Mouse (Mus musculus) hindbrain, embryonic 13.5 days (tissue): Measurements from ENCODE around the gene Nme6. TPM values are rescaled to one million over a fixed set of nuclear protein-coding genes. Genes with fewer than 3 reads are reported as not detected.
"Not testable (repeated sequence)": the region's sequence is repeated elsewhere in the genome, so short reads cannot be mapped to it uniquely, and the experiment has no call there.

ENCODE experiments used
- ATAC-seq: fragments of 200-750 bp; cut with Nextera tagmentation; 2 replicates; pipeline ENCODE4 v1.8.0; 2017; ENCODE audit warnings: moderate TSS enrichment; ENCODE audit not compliant: low FRiP score
- H3K27ac ChIP-seq: fragments of 300-500 bp; sonication (generic); 2 replicates; pipeline ENCODE4 v1.5.1; 2015; ENCODE audit warnings: inconsistent platforms, mild to moderate bottlenecking, moderate library complexity
- H3K27me3 ChIP-seq: fragments of 300-500 bp; sonication (generic); 2 replicates; pipeline ENCODE4 v1.6.1; 2015; ENCODE audit warnings: mild to moderate bottlenecking, inconsistent platforms
- H3K36me3 ChIP-seq: fragments of 300-500 bp; sonication (generic); 2 replicates; pipeline ENCODE4 v1.6.1; 2015; ENCODE audit warnings: mild to moderate bottlenecking, inconsistent platforms
- H3K4me1 ChIP-seq: fragments of 300-500 bp; sonication (generic); replicated peaks from 2 replicates; pipeline ENCODE4 v1.6.1; 2015; ENCODE audit warnings: inconsistent platforms
- H3K4me2 ChIP-seq: fragments of 300-500 bp; sonication (generic); 2 replicates; pipeline ENCODE4 v1.6.1; 2015; ENCODE audit warnings: inconsistent platforms, mild to moderate bottlenecking, moderate library complexity
- H3K4me3 ChIP-seq: fragments of 300-500 bp; sonication (generic); 2 replicates; pipeline ENCODE4 v1.5.1; 2015; ENCODE audit warnings: mild to moderate bottlenecking, inconsistent platforms
- H3K9ac ChIP-seq: fragments of 300-500 bp; sonication (generic); 2 replicates; pipeline ENCODE4 v1.6.1; 2015; ENCODE audit warnings: mild to moderate bottlenecking, inconsistent platforms
- H3K9me3 ChIP-seq: fragments of 300-500 bp; sonication (generic); 2 replicates; pipeline ENCODE4 v1.6.1; 2016; ENCODE audit warnings: inconsistent platforms
- WGBS: fragments of 180-500 bp; shearing (Covaris S2); methylation state at CpG from one replicate; pipeline ENCODE4 v1.1.7; 2015; 5-methylcytosine and 5-hydroxymethylcytosine counted together
- polyA plus RNA-seq: library from polyadenylated mRNA; unstranded; fragments of >200 nt; fragmentation: Nextera tagmentation; extraction: Ambion mirVana; gene quantifications from 2 replicates; pipeline ENCODE4 v1.2.1, GENCODE M21; 2015

The Nme6 gene
- 65.7 and 69.1 TPM in 2 replicates for polyA plus RNA-seq

GRCm38 (mm10) chr9:109832391-109833087 lies at the start of gene Nme6:
Nme6 (plus strand) TSS chr9:109832749.
- no peaks in the 10 kb centered on the region for H3K27me3 ChIP-seq
- H3K4me1 ChIP-seq = peaks cover 15% of the 10 kb centered on the region
- no peaks in the 10 kb centered on the region for H3K9me3 ChIP-seq
- H3K4me3 ChIP-seq = peak within 1 kb of the TSS; percentile 66
- peaks cover 40% of the 10 kb centered on the region for H3K36me3 ChIP-seq
- peak within 1 kb of the TSS; percentile 88 for H3K27ac ChIP-seq
- H3K9ac ChIP-seq = peak within 1 kb of the TSS; percentile 71
- peak; percentile 96 for ATAC-seq
- H3K4me2 ChIP-seq = peak within 1 kb of the TSS; percentile 83
- WGBS = 0% methylated on average over 32 of the region's 32 CpGs

- 93% methylated on average over 4 of the region's 4 CpGs for WGBS
- not testable (repeated sequence) for H3K27me3 ChIP-seq, H3K4me3 ChIP-seq, H3K36me3 ChIP-seq, ATAC-seq, H3K27ac ChIP-seq, H3K9ac ChIP-seq, H3K4me1 ChIP-seq, H3K4me2 ChIP-seq, H3K9me3 ChIP-seq
Measured at GRCm38 (mm10) chr9:109790570-109790969, 42.0 kb upstream of the Nme6 start, which contains the start of gene Fbxw27. Fbxw27 (minus strand) TSS chr9:109790670.

GRCm38 (mm10) chr9:109795221-109795620 lies 37.3 kb upstream of the Nme6 start:
- Histone ChIP-seq H3K4me1 (no peaks in the 10 kb centered on the region), H3K9me3 (no peaks in the 10 kb centered on the region), H3K27me3 (no peaks in the 10 kb centered on the region), H3K4me3 (no peak overlapping the region), H3K4me2 (no peak overlapping the region), H3K36me3 (no peaks in the 10 kb centered on the region), H3K9ac (no peak overlapping the region), H3K27ac (no peak overlapping the region)
- ATAC-seq = no peak
- WGBS = 79% methylated on average over 2 of the region's 2 CpGs

GRCm38 (mm10) chr9:109795811-109796210 lies 36.7 kb upstream of the Nme6 start:
- no peak overlapping the region for H3K4me2 ChIP-seq
- no peaks in the 10 kb centered on the region for H3K27me3 ChIP-seq
- H3K4me1 ChIP-seq = no peaks in the 10 kb centered on the region
- H3K4me3 ChIP-seq = no peak overlapping the region
- WGBS = 69% methylated on average over 2 of the region's 2 CpGs
- H3K9ac ChIP-seq = no peak overlapping the region
- H3K36me3 ChIP-seq = no peaks in the 10 kb centered on the region
- ATAC-seq = no peak
- H3K9me3 ChIP-seq = no peaks in the 10 kb centered on the region
- no peak overlapping the region for H3K27ac ChIP-seq

GRCm38 (mm10) chr9:109798051-109798450 lies 34.5 kb upstream of the Nme6 start:
- Histone ChIP-seq H3K9ac (no peak overlapping the region), H3K27ac (no peak overlapping the region), H3K36me3 (no peaks in the 10 kb centered on the region), H3K4me1 (no peaks in the 10 kb centered on the region), H3K4me2 (no peak overlapping the region), H3K9me3 (no peaks in the 10 kb centered on the region), H3K4me3 (no peak overlapping the region), H3K27me3 (no peaks in the 10 kb centered on the region)
- 88% methylated on average over 1 of the region's 1 CpGs for WGBS
- ATAC-seq = no peak

- H3K4me1 ChIP-seq, H3K27me3 ChIP-seq, H3K4me2 ChIP-seq, H3K36me3 ChIP-seq, H3K27ac ChIP-seq, H3K4me3 ChIP-seq, ATAC-seq, H3K9ac ChIP-seq, H3K9me3 ChIP-seq: not testable (repeated sequence)
- 82% methylated on average over 2 of the region's 2 CpGs for WGBS
Measured at GRCm38 (mm10) chr9:109805596-109805995, 27.0 kb upstream of the Nme6 start.

GRCm38 (mm10) chr9:109806260-109806659 lies 26.3 kb upstream of the Nme6 start:
- H3K4me1 ChIP-seq = no peaks in the 10 kb centered on the region
- H3K27me3 ChIP-seq = no peaks in the 10 kb centered on the region
- ATAC-seq = no peak
- no peak overlapping the region for H3K9ac ChIP-seq
- 61% methylated on average over 1 of the region's 1 CpGs for WGBS
- no peaks in the 10 kb centered on the region for H3K9me3 ChIP-seq
- H3K27ac ChIP-seq = no peak overlapping the region
- H3K4me3 ChIP-seq = no peak overlapping the region
- no peaks in the 10 kb centered on the region for H3K36me3 ChIP-seq
- no peak overlapping the region for H3K4me2 ChIP-seq

- Histone ChIP-seq H3K9me3 (no peaks in the 10 kb centered on the region), H3K9ac (no peak overlapping the region), H3K27ac (no peak overlapping the region), H3K27me3 (no peaks in the 10 kb centered on the region), H3K36me3 (no peaks in the 10 kb centered on the region), H3K4me2 (no peak overlapping the region), H3K4me3 (no peak overlapping the region), H3K4me1 (no peaks in the 10 kb centered on the region)
- 87% methylated on average over 2 of the region's 2 CpGs for WGBS
- no peak for ATAC-seq
Measured at GRCm38 (mm10) chr9:109806695-109807293, 25.8 kb upstream of the Nme6 start.

- 66% methylated on average over 3 of the region's 3 CpGs for WGBS
- ATAC-seq = no peak
- H3K9ac ChIP-seq = no peak overlapping the region
Measured at GRCm38 (mm10) chr9:109807898-109808297, 24.7 kb upstream of the Nme6 start.

GRCm38 (mm10) chr9:109811980-109812379 lies 20.6 kb upstream of the Nme6 start, which contains the start of gene Spink8:
Spink8 (plus strand) TSS chr9:109812280.
- Histone ChIP-seq H3K9me3 (no peaks in the 10 kb centered on the region), H3K9ac (no peak within 1 kb of the TSS), H3K4me1 (peaks cover 10% of the 10 kb centered on the region), H3K27me3 (no peaks in the 10 kb centered on the region), H3K36me3 (no peaks in the 10 kb centered on the region), H3K4me3 (no peak within 1 kb of the TSS), H3K4me2 (no peak within 1 kb of the TSS), H3K27ac (no peak within 1 kb of the TSS)
- 48% methylated on average over 1 of the region's 1 CpGs for WGBS
- ATAC-seq = no peak

More at GRCm38 (mm10) chr9:109807898-109808297, 24.7 kb upstream of the Nme6 start:
- Histone ChIP-seq H3K27me3 (no peaks in the 10 kb centered on the region), H3K4me1 (no peaks in the 10 kb centered on the region), H3K36me3 (no peaks in the 10 kb centered on the region), H3K27ac (no peak overlapping the region), H3K9me3 (no peaks in the 10 kb centered on the region), H3K4me3 (no peak overlapping the region), H3K4me2 (no peak overlapping the region)

- no peak for ATAC-seq
Measured at GRCm38 (mm10) chr9:109813424-109813823, 19.1 kb upstream of the Nme6 start.

GRCm38 (mm10) chr9:109816341-109816740 lies 16.2 kb upstream of the Nme6 start:
- H3K27ac ChIP-seq = no peak overlapping the region
- H3K4me3 ChIP-seq = no peak overlapping the region
- no peak overlapping the region for H3K9ac ChIP-seq
- no peak for ATAC-seq
- 65% methylated on average over 6 of the region's 6 CpGs for WGBS
- no peak overlapping the region for H3K4me2 ChIP-seq
- H3K36me3 ChIP-seq = no peaks in the 10 kb centered on the region
- no peaks in the 10 kb centered on the region for H3K27me3 ChIP-seq
- peaks cover 10% of the 10 kb centered on the region for H3K4me1 ChIP-seq
- no peaks in the 10 kb centered on the region for H3K9me3 ChIP-seq

More at GRCm38 (mm10) chr9:109813424-109813823, 19.1 kb upstream of the Nme6 start:
- Histone ChIP-seq H3K4me2 (0 out of 2 replicates have a peak overlapping the region, but pooled peaks have one; percentile 13), H3K4me3 (no peak overlapping the region), H3K9me3 (no peaks in the 10 kb centered on the region), H3K27ac (no peak overlapping the region), H3K36me3 (no peaks in the 10 kb centered on the region), H3K27me3 (no peaks in the 10 kb centered on the region), H3K4me1 (peaks cover 10% of the 10 kb centered on the region), H3K9ac (no peak overlapping the region)
- WGBS = 35% methylated on average over 7 of the region's 7 CpGs

- Histone ChIP-seq H3K4me2 (no peak overlapping the region), H3K27me3 (no peaks in the 10 kb centered on the region), H3K4me3 (no peak overlapping the region), H3K4me1 (no peaks in the 10 kb centered on the region), H3K36me3 (peaks cover 14% of the 10 kb centered on the region), H3K9ac (no peak overlapping the region), H3K27ac (no peak overlapping the region), H3K9me3 (no peaks in the 10 kb centered on the region)
- no peak for ATAC-seq
- 77% methylated on average over 4 of the region's 4 CpGs for WGBS
Measured at GRCm38 (mm10) chr9:109825739-109826138, 6.8 kb upstream of the Nme6 start.
